Mouse (Mus musculus) heart, embryonic 11.5 days (tissue): ENCODE results near the gene Cenps. TPM values are rescaled to one million over a fixed set of nuclear protein-coding genes. Genes with fewer than 3 reads are reported as not detected.
"Not testable (repeated sequence)": the region's sequence is repeated elsewhere in the genome, so short reads cannot be mapped to it uniquely, and the experiment has no call there.

Source experiments
- ATAC-seq: fragments of 200-750 bp; cut with Nextera tagmentation; replicated peaks from 2 replicates; pipeline ENCODE4 v1.8.0; 2017; ENCODE audit warnings: moderate library complexity; ENCODE audit not compliant: insufficient number of reproducible peaks, low FRiP score, low TSS enrichment
- H3K27ac ChIP-seq: fragments of 300-500 bp; sonication (generic); 2 replicates; pipeline ENCODE4 v1.5.1; 2014; ENCODE audit warnings: mild to moderate bottlenecking, low read depth, low read length
- H3K27me3 ChIP-seq: fragments of 300-500 bp; sonication (generic); 2 replicates; pipeline ENCODE4 v1.6.1; 2014; ENCODE audit warnings: mild to moderate bottlenecking, low read length, mixed read lengths; ENCODE audit not compliant: control insufficient read depth, insufficient read depth
- H3K36me3 ChIP-seq: fragments of 300-500 bp; sonication (generic); 2 replicates; pipeline ENCODE4 v1.6.1; 2014; ENCODE audit warnings: mild to moderate bottlenecking, low read length, moderate library complexity, mixed read lengths; ENCODE audit not compliant: control insufficient read depth, insufficient read depth
- H3K4me1 ChIP-seq: fragments of 300-500 bp; sonication (generic); 2 replicates; pipeline ENCODE4 v1.6.1; 2014; ENCODE audit warnings: low read length; ENCODE audit not compliant: control insufficient read depth, insufficient read depth
- H3K4me2 ChIP-seq: fragments of 300-500 bp; sonication (generic); 2 replicates; pipeline ENCODE4 v1.6.1; 2014; ENCODE audit warnings: mild to moderate bottlenecking, moderate library complexity
- H3K4me3 ChIP-seq: fragments of 300-500 bp; sonication (generic); 2 replicates; pipeline ENCODE4 v1.5.1; 2014; ENCODE audit warnings: low read depth, low read length
- H3K9ac ChIP-seq: fragments of 300-500 bp; sonication (generic); 2 replicates; pipeline ENCODE4 v1.6.1; 2014; ENCODE audit warnings: mild to moderate bottlenecking, low read depth, low read length, moderate library complexity
- H3K9me3 ChIP-seq: fragments of 300-500 bp; sonication (generic); replicated peaks from 2 replicates; pipeline ENCODE4 v1.6.1; 2016; ENCODE audit warnings: low read length; ENCODE audit not compliant: control insufficient read depth
- WGBS: fragments of 180-500 bp; shearing (Covaris S2); extraction: QIAGEN DNeasy Blood & Tissue Kit; methylation state at CpG from one replicate; pipeline ENCODE4 v1.1.7; 2014; ENCODE audit not compliant: insufficient replicate concordance; 5-methylcytosine and 5-hydroxymethylcytosine counted together
- polyA plus RNA-seq: library from polyadenylated mRNA; unstranded; fragments of >200 nt; fragmentation: Nextera tagmentation; extraction: Ambion mirVana; gene quantifications from 2 replicates; pipeline ENCODE4 v1.2.1, GENCODE M21; 2014

Gene Cenps
- polyA plus RNA-seq, 1 experiment from 2014 or later: 33.3 TPM

GRCm38 (mm10) chr4:149126115-149126509 lies 11.3 kb downstream of the Cenps start:
- H3K4me2 ChIP-seq: no peak overlapping the region
- no peaks in the 10 kb centered on the region for H3K4me1 ChIP-seq
- H3K9ac ChIP-seq: no peak overlapping the region
- H3K27ac ChIP-seq: no peak overlapping the region
- WGBS: 74% methylated on average over 6 of the region's 6 CpGs
- H3K27me3 ChIP-seq: no peaks in the 10 kb centered on the region
- no peaks in the 10 kb centered on the region for H3K9me3 ChIP-seq
- H3K36me3 ChIP-seq: no peaks in the 10 kb centered on the region
- ATAC-seq: no peak
- no peak overlapping the region for H3K4me3 ChIP-seq

GRCm38 (mm10) chr4:149125341-149126114 lies 11.9 kb downstream of the Cenps start:
- Histone ChIP-seq H3K9ac (no peak overlapping the region), H3K27ac (no peak overlapping the region), H3K4me1 (no peaks in the 10 kb centered on the region), H3K27me3 (no peaks in the 10 kb centered on the region), H3K36me3 (no peaks in the 10 kb centered on the region), H3K9me3 (no peaks in the 10 kb centered on the region), H3K4me2 (no peak overlapping the region), H3K4me3 (no peak overlapping the region)
- WGBS: 49% methylated on average over 11 of the region's 11 CpGs
- ATAC-seq: no peak

GRCm38 (mm10) chr4:149123432-149123831 lies 14.0 kb downstream of the Cenps start:
- 60% methylated on average over 5 of the region's 5 CpGs for WGBS
- Histone ChIP-seq H3K27me3 (no peaks in the 10 kb centered on the region), H3K36me3 (no peaks in the 10 kb centered on the region), H3K4me2 (no peak overlapping the region), H3K27ac (no peak overlapping the region), H3K4me1 (no peaks in the 10 kb centered on the region), H3K4me3 (no peak overlapping the region), H3K9me3 (no peaks in the 10 kb centered on the region), H3K9ac (no peak overlapping the region)
- no peak for ATAC-seq

- WGBS: 82% methylated on average over 12 of the region's 12 CpGs
- not testable (repeated sequence) for H3K4me3 ChIP-seq, H3K9ac ChIP-seq, H3K4me1 ChIP-seq, H3K36me3 ChIP-seq, H3K27me3 ChIP-seq, H3K4me2 ChIP-seq, H3K9me3 ChIP-seq, H3K27ac ChIP-seq, ATAC-seq
Measured at GRCm38 (mm10) chr4:149119978-149120562, 17.4 kb downstream of the Cenps start.

GRCm38 (mm10) chr4:149103875-149104561 lies 33.4 kb downstream of the Cenps start, which contains the start of gene Dffa:
TSS of gene Dffa (plus strand) at chr4:149104146.
- H3K27me3 ChIP-seq: no peaks in the 10 kb centered on the region
- peak; percentile 68 for ATAC-seq
- H3K9ac ChIP-seq: peak within 1 kb of the TSS; percentile 86
- H3K9me3 ChIP-seq: no peaks in the 10 kb centered on the region
- WGBS: under 1% methylated on average over 35 of the region's 35 CpGs
- H3K4me2 ChIP-seq: peak within 1 kb of the TSS; percentile 77
- 0 out of 2 replicates have a peak, but pooled peaks cover 2% of the 10 kb centered on the region for H3K36me3 ChIP-seq
- H3K4me3 ChIP-seq: peak within 1 kb of the TSS; percentile 76
- no peak within 1 kb of the TSS for H3K27ac ChIP-seq
- peaks cover 7% of the 10 kb centered on the region; the same call in 1 of the 2 replicates for H3K4me1 ChIP-seq

GRCm38 (mm10) chr4:149101456-149101855 lies 36.0 kb downstream of the Cenps start:
- no peak for ATAC-seq
- H3K27me3 ChIP-seq: no peaks in the 10 kb centered on the region
- H3K4me1 ChIP-seq: peaks cover 17% of the 10 kb centered on the region
- no peaks in the 10 kb centered on the region for H3K9me3 ChIP-seq
- H3K27ac ChIP-seq: no peak overlapping the region
- H3K9ac ChIP-seq: no peak overlapping the region
- no peaks in the 10 kb centered on the region for H3K36me3 ChIP-seq
- no peak overlapping the region for H3K4me3 ChIP-seq
- no peak overlapping the region for H3K4me2 ChIP-seq
- whole genome bisulfite sequencing: 86% methylated on average over 3 of the region's 3 CpGs

- peaks cover 17% of the 10 kb centered on the region for H3K4me1 ChIP-seq
- H3K4me3 ChIP-seq, H3K36me3 ChIP-seq, ATAC-seq, H3K4me2 ChIP-seq, H3K27ac ChIP-seq, H3K9ac ChIP-seq, H3K9me3 ChIP-seq, H3K27me3 ChIP-seq: not testable (repeated sequence)
- WGBS: 86% methylated on average over 12 of the region's 12 CpGs
Measured at GRCm38 (mm10) chr4:149100449-149100848, 37.0 kb downstream of the Cenps start.

- peak within 1 kb of the TSS; percentile 99 for H3K4me3 ChIP-seq
- peak within 1 kb of the TSS; percentile 94 for H3K9ac ChIP-seq
- WGBS: under 1% methylated on average over 50 of the region's 50 CpGs
Measured at GRCm38 (mm10) chr4:149099369-149100017, 37.9 kb downstream of the Cenps start, which contains the start of gene Pex14. TSS of gene Pex14 (minus strand) at chr4:149099876.

More at GRCm38 (mm10) chr4:149099369-149100017, 37.9 kb downstream of the Cenps start, which contains the start of gene Pex14:
- Histone ChIP-seq H3K9me3 (no peaks in the 10 kb centered on the region), H3K27ac (peak within 1 kb of the TSS; percentile 62), H3K27me3 (no peaks in the 10 kb centered on the region), H3K36me3 (no peaks in the 10 kb centered on the region), H3K4me2 (peak within 1 kb of the TSS; percentile 98), H3K4me1 (peaks cover 11% of the 10 kb centered on the region)
- peak; percentile 80 for ATAC-seq
